Mouse (Mus musculus) induced T-regulatory cell, adult 2 months (primary cell): Measurements from ENCODE around the gene Ube2d3.
"Not testable (repeated sequence)": the region's sequence is repeated elsewhere in the genome, so short reads cannot be mapped to it uniquely, and the experiment has no call there.

Source experiments
- DNase-seq: peaks from one replicate; pipeline ENCODE4 v3.0.0-alpha.2; 2012; ENCODE audit warnings: low read depth

Ube2d3 gene

GRCm38 (mm10) chr3:135438531-135438912 lies 573 bp downstream of the Ube2d3 start:
- peak; percentile 95 for DNase-seq

GRCm38 (mm10) chr3:135438913-135439531 lies 1.1 kb downstream of the Ube2d3 start:
- peak; percentile 94 for DNase-seq

GRCm38 (mm10) chr3:135439651-135440050 lies 1.7 kb downstream of the Ube2d3 start:
- no peak for DNase-seq

GRCm38 (mm10) chr3:135440221-135440620 lies 2.3 kb downstream of the Ube2d3 start:
- peak; percentile 89 for DNase-seq

GRCm38 (mm10) chr3:135440621-135441020 lies 2.7 kb downstream of the Ube2d3 start:
- no peak for DNase-seq

GRCm38 (mm10) chr3:135444930-135445329 lies 7.0 kb downstream of the Ube2d3 start:
- DNase-seq, result no peak

- DNase-seq, result no peak
Observed at GRCm38 (mm10) chr3:135458981-135459380, 21.0 kb downstream of the Ube2d3 start.

- no peak for DNase-seq
Observed at GRCm38 (mm10) chr3:135468402-135468801, 30.5 kb downstream of the Ube2d3 start.

GRCm38 (mm10) chr3:135469146-135469545 lies 31.2 kb downstream of the Ube2d3 start:
- no peak for DNase-seq

- no peak for DNase-seq
Observed at GRCm38 (mm10) chr3:135469974-135470373, 32.0 kb downstream of the Ube2d3 start.

- no peak for DNase-seq
Observed at GRCm38 (mm10) chr3:135470823-135471222, 32.9 kb downstream of the Ube2d3 start.

- no peak for DNase-seq
Observed at GRCm38 (mm10) chr3:135475025-135475424, 37.1 kb downstream of the Ube2d3 start.

GRCm38 (mm10) chr3:135476286-135476685 lies 38.3 kb downstream of the Ube2d3 start:
- DNase-seq, result no peak

- DNase-seq, result no peak
Observed at GRCm38 (mm10) chr3:135476977-135477376, 39.0 kb downstream of the Ube2d3 start.

- not testable (repeated sequence) for DNase-seq
Observed at GRCm38 (mm10) chr3:135479090-135479489, 41.1 kb downstream of the Ube2d3 start.

GRCm38 (mm10) chr3:135480767-135481166 lies 42.8 kb downstream of the Ube2d3 start:
- DNase-seq, result no peak

GRCm38 (mm10) chr3:135481608-135482007 lies 43.7 kb downstream of the Ube2d3 start:
- no peak for DNase-seq

- not testable (repeated sequence) for DNase-seq
Observed at GRCm38 (mm10) chr3:135484650-135485049, 46.7 kb downstream of the Ube2d3 start.

GRCm38 (mm10) chr3:135485128-135485899 lies 47.4 kb downstream of the Ube2d3 start, which contains the start of gene Manba:
Gene Manba (plus strand): TSS chr3:135485611.
- DNase-seq, result peak; percentile 85

GRCm38 (mm10) chr3:135485900-135486241 lies 47.9 kb downstream of the Ube2d3 start:
- no peak for DNase-seq

- DNase-seq, result peak; percentile 54
Observed at GRCm38 (mm10) chr3:135486351-135486750, 48.4 kb downstream of the Ube2d3 start.

GRCm38 (mm10) chr3:135487803-135488202 lies 49.9 kb downstream of the Ube2d3 start:
- no peak for DNase-seq

- no peak for DNase-seq
Observed at GRCm38 (mm10) chr3:135489865-135490520, 52.0 kb downstream of the Ube2d3 start.
